Mouse (Mus musculus) thymus, adult 18-20 months (tissue): ENCODE results near the gene Cbln3.

Source experiments
- DNase-seq, 2 experiments: peaks; one replicate each; pipeline ENCODE4 v3.0.0; 2022; ENCODE audit warnings: mixed read lengths in 2 of 2

Gene Cbln3

GRCm38 (mm10) chr14:55878316-55878940, 5.8 kb downstream of the Cbln3 start:
- no peak for DNase-seq

- DNase-seq = no peak
These were observed 6.5 kb downstream of the Cbln3 start for GRCm38 (mm10) chr14:55877469-55878315.

DNA sequence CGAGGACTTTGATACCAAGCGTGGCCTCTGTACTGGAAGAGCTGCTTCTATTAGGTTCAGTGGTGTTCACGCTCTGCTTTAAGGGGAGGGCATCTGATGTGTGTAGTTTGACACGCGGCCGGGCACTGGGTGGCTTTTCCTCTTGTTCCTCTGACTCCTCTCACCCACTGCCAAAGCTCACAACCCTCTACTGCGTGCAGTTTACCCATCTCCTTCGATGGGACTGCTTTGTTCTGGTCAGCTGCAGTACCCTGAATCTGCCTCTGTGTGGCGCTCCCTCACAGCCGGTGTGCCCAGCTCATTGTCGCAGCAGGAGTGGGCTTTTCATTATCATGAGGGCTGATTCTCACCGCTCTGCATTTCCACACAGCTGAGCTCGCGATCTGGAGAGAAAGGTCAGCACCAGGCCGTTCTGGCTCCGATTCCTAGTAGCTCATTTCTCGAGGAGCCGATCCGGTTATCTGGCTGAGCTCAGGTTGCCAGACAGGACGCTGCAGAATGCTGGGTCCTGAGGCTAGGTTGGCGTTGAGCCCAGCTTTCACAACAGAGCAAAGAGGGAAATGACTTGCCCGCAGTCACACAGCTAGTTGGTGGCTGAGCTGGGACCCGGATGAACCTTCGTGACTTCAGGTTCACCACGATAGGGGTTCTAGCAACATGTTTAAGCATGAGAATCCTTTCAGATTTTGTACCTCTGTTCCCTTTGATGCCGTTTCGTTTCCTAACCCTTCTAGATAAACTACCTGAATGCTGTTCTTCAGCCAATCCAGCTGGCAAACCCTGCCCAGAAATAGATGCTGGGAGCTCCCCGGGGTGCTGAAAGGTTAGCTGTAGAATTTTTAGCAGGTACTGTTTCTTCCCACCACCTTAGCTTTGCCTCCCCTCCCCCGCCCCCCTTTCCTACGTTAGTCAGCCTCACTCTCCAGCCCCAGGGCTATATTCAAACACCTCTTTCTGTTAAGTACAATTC, 10.2 kb downstream of the Cbln3 start:
- DNase-seq = peak; percentile 47 to 48

GRCm38 (mm10) chr14:55873242-55873713, 10.9 kb downstream of the Cbln3 start:
- no peak for DNase-seq

DNA sequence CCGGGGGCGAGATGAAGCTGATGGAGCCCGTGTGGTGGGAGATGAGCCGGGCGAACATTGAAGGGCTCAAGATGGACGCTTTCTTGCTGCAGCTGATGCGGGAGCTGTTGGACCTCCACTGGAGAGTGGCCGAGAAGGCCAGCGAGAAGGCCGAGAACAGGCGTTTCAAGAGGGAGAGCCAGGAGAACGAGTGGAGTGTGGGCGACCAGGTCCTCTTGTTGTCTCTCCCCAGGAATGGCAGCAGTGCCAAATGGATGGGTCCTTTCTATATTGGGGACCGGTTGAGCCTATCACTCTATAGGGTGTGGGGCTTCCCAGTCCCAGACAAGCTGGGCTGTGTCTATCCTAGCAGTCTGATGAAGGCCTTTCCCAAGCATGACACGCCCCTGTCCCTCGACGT, 11.6 kb downstream of the Cbln3 start:
- DNase-seq = no peak

GRCm38 (mm10) chr14:55872039-55872438, 12.2 kb downstream of the Cbln3 start:
- no peak for DNase-seq

GRCm38 (mm10) chr14:55869538-55869937, 14.7 kb downstream of the Cbln3 start:
- DNase-seq = no peak

DNA sequence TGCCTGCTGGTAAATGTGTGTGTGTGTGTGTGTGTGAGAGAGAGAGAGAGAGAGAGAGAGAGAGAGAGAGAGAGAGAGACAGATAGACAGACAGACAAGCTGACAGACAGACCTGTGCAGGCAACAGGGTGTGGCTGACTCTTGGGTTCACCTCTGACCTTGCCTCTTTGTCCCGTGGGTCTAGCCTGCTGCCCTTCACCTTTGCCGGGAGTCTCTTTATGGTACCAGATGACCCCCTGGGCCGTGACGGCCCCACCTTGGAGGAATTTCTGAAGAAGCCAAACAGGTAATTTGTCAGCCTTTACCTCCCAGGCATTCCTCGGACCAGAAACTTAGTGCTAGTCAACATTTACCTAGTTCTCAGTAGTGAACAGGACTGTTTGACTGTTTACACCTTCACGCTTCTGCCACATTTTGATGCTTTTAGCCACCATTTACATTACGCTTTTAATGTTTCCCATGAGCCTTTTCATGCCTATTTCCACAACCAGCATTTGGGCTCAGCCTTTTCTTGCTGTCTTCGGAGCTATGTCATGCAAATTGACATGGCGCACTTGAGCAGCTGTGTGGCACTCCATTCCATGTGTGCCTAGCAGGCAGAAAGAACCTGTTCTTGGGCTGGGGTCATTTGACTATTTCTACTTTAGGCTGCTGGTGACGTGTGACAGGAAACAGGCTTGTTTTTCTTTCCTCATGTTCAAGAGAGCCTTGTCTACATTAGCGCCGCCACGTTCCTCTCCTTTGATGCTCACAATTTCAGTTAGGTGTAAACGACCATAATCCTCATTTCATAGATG, 15.8 kb downstream of the Cbln3 start:
- DNase-seq = no peak

DNA sequence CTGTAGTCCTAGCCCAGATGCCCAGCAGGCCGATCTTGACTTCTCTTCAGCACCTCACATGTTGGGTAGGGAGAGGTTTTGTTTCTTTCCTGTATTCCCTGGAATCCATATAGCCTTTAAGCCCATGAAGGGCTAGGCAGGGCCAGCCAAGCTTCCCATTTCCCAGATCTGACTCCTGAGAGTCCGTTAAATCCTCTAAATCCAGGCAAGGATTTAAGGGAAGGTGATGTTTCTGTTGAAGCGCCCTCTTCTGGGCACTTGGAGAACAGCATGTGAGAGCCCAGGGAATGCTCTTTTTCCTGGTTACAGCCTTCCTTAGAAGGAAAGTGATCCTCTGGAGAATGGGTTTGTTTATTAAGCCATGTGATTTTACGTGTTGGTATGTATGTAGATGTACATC, 17.2 kb downstream of the Cbln3 start:
- DNase-seq = no peak

- DNase-seq = no peak
These were observed 20.4 kb downstream of the Cbln3 start for GRCm38 (mm10) chr14:55863773-55864172.

DNA sequence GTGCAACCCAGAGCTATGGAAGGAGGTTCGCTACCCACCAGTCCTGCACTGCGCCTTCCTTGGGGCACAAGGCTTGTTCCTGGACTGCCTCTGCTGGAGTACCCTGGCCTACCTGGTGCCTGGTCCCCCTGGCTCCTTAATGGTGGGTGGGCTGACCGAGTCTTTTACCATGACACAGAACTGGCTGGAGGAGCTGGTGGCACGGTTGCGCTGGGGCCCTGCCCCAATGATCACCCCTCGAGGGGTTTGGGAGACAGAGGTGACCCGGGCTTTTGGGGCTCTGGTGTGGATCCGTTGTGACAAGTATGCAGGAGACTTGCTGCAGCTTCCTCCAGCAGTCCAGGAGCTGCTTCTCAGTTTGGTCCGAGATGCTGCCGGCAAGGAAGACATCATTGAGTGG, 21.2 kb downstream of the Cbln3 start:
- no peak for DNase-seq

GRCm38 (mm10) chr14:55862186-55862585, 22.0 kb downstream of the Cbln3 start:
- no peak for DNase-seq

DNA sequence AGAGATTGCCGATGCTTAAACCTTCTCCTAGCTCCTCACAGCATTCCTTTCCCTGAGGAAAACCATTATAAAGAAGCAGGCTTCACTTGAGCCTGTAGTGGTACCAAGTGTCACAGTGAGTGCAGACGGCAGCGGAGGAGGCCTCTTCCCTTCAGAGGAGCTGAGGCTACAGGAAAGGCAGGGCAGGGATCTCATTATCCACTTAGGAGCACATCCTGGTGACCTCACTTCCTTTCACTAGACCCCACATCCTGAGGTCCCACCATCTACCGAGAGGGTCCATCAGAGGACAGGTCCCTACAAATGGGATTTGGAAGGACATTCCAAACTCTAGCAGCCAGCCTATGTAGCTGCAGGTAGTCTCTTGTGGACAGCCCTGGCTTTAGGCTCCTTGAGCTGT, 26.6 kb downstream of the Cbln3 start:
- DNase-seq = no peak

DNA sequence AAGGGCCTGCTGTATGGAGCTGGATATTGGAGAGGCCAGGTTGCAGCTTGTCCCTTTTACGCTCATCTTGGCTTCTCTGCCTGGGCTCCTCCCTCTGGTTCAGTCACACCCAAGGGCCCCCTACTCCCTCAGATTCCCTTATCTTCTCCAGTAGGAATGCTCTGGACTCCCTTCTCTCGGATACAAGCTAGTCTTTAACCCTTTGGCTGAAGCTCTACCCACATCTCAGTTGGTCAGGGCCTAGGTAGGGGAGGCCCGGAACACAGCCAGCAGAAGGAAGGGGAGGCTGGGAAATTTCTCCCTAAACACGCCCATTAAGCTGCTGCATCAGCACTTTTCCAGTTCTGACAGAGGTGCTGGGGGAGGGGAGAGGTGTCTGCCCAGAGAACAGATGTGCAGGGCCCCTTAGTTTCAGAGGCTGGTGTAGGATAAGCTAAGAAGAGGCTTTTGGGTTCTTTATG, 29.1 kb downstream of the Cbln3 start:
- no peak for DNase-seq

DNA sequence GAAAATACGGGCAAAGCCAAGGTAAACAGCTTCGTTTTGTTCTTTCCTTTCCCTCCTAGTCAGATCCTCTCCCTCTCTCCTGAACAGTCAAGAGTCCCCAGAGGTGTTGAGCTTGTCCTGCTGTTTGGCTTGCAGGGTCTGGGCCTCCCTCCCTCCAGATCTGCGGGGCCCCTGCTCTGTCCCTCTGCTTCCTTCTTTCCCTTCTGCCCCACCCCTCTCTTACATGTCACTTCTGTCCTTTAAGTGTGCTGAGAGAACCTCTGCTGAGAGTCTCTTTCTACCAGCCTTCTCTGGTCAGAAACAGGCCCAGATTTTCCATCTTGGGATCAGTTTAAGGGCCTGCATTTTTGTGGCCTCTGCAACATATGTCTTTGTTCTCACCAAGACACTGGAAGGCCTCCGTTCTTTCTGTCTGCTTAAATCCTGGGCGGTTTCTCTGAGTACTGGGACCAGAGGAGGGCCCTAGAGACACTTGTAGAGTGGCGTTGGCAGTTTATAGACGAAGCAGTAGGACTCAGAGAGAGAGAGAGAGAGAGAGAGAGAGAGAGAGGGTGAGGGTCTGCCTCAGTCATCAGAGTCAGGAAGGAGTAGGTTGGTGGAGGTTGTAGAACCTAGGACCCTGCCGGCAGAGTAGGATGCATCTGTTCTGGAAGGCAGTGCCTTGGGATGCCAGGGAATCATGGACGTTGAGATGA, 29.6 kb downstream of the Cbln3 start:
- DNase-seq = no peak

DNA sequence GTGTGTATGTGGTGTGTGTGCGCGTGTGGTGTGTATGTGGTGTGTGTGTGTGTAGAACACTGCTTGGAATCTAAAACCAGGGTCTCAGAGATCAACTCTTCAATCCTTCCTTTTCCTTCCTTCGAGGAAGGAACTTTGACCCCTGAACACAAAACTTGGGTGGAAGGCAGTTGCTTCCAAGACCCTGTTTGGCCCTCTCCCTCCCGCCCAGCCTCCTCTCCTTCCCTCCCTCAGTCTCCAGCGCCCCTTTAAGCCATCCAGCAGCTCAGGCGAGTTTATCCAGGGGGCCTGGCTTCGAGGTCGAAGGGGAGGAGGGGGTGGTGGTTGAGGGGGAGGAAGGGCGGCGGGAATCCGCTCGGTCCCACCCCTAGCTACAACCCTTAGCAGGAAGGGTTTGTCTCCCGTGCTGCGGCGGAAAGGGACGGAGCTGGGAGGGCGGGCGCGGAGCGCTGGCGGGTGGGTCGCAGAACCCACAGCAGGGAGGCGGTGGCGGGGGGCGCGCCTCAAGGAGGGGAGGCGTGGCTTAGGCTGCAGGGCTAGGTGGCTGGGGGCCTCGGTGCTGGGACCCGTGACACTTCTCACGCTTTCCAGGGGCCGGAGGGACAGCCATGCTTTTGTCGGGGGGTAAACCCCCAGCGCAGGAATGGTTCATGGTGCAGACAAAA, 30.4 kb downstream of the Cbln3 start, which contains the start of gene Nynrin:
Gene Nynrin (plus strand): TSS at position 390 of the 665 bp plus-strand sequence.
- DNase-seq = peak; percentile 58 to 63

DNA sequence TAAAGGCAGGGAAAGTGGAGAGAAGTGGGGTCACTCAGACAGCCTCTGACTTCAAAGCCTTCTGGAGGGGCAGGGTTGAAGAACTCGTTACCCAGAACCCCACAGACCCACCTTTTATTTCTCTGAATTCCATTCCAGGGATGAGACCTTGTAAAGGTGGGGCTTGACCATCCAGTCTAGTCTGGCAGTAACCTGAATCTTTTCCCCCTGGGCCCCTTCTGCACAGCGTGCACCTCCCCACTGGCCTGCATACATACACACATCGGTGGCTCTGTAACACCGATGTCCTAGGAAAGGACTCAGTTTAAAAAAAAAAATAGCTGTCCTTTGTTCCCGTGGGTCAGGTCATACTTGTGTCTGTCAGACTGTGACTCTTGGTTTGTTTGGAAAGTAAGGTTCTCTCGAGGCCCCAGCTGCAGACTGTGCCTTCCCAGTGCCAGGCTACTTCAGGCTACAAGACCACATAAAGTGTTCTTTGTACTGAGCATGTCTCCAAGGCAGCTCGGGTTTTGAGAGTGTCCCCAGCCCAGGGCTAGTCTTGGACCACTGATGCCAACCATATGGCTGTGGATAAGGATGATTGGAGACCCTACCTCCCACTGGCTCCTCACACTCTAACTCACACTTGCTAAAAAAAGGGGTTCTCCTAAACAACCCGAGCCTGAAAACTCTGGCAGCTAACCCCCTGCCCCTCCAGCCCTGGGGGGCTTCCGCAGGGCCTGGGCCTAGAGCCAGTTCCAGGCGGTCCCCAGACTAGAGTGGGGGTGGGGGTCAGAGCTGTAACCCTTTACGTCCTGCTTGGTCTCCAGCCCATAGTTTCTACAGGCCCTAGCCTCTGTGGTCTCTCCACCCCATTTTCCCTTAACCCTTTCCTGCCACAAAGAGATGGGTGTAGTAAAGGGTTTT, 31.3 kb downstream of the Cbln3 start:
- DNase-seq = no peak

GRCm38 (mm10) chr14:55850885-55851284, 33.3 kb downstream of the Cbln3 start:
- no peak for DNase-seq

GRCm38 (mm10) chr14:55845506-55846294, 38.5 kb downstream of the Cbln3 start:
- DNase-seq = no peak
